Mouse (Mus musculus): Measurements from ENCODE around the gene Aspm.
"Not testable (repeated sequence)": the region's sequence is repeated elsewhere in the genome, so short reads cannot be mapped to it uniquely, and the experiment has no call there.

GRCm38 (mm10) chr1:139443103-139443502, 11.5 kb upstream of the Aspm start:
- not testable (repeated sequence) for TF ChIP-seq POLR2A (IDR thresholded peaks at IDR 0.05; ENCODE audit: extremely low read depth, insufficient read depth, low read length); CTCF (IDR thresholded peaks at IDR 0.05; ENCODE audit: low read depth, low read length)
